Mouse (Mus musculus) bone marrow macrophage, adult 2 months (primary cell): ENCODE data around the gene Ppp6r1.

Source experiments
- CTCF ChIP-seq: IDR thresholded peaks from 2 replicates; pipeline ENCODE4 v1.5.1; 2012; ENCODE audit warnings: low read depth, mild to moderate bottlenecking, low read length, moderate library complexity
- POLR2A ChIP-seq: IDR thresholded peaks from 2 replicates; pipeline ENCODE4 v1.6.1; 2012; ENCODE audit warnings: mild to moderate bottlenecking, low read depth, low read length, borderline replicate concordance

GRCm38 (mm10) chr7:4684203-4684602 is 25.4 kb upstream of the Ppp6r1 start:
- TF ChIP-seq CTCF (no peak), POLR2A (no peak)
